Mouse (Mus musculus) kidney, adult 18-20 months (tissue): Measurements from ENCODE around the gene Syne2.
"Not testable (repeated sequence)": the region's sequence is repeated elsewhere in the genome, so short reads cannot be mapped to it uniquely, and the experiment has no call there.

ENCODE experiments used
- DNase-seq: peaks from one replicate; pipeline ENCODE4 v3.0.0; 2021

Gene Syne2

GRCm38 (mm10) chr12:75817959-75818452 is at the start of gene Syne2:
Syne2 (plus strand) TSS chr12:75818134.
- peak; percentile 94 for DNase-seq

- no peak for DNase-seq
Measured at GRCm38 (mm10) chr12:75771410-75771809, 46.5 kb upstream of the Syne2 start.

GRCm38 (mm10) chr12:75772424-75773034 is 45.4 kb upstream of the Syne2 start:
- DNase-seq, result peak; percentile 75

- DNase-seq, result no peak
Measured at GRCm38 (mm10) chr12:75781445-75781844, 36.5 kb upstream of the Syne2 start.

- no peak for DNase-seq
Measured at GRCm38 (mm10) chr12:75781995-75782394, 35.9 kb upstream of the Syne2 start.

- DNase-seq, result no peak
Measured at GRCm38 (mm10) chr12:75784271-75784751, 33.6 kb upstream of the Syne2 start.

- DNase-seq, result not testable (repeated sequence)
Measured at GRCm38 (mm10) chr12:75786681-75787080, 31.3 kb upstream of the Syne2 start.

- no peak for DNase-seq
Measured at GRCm38 (mm10) chr12:75789451-75789850, 28.5 kb upstream of the Syne2 start.

- no peak for DNase-seq
Measured at GRCm38 (mm10) chr12:75794527-75794926, 23.4 kb upstream of the Syne2 start.

- no peak for DNase-seq
Measured at GRCm38 (mm10) chr12:75796510-75796909, 21.4 kb upstream of the Syne2 start.

- no peak for DNase-seq
Measured at GRCm38 (mm10) chr12:75806281-75806680, 11.7 kb upstream of the Syne2 start.

GRCm38 (mm10) chr12:75813766-75814165 is 4.2 kb upstream of the Syne2 start:
- no peak for DNase-seq

- DNase-seq, result no peak
Measured at GRCm38 (mm10) chr12:75814551-75814950, 3.4 kb upstream of the Syne2 start.

- no peak for DNase-seq
Measured at GRCm38 (mm10) chr12:75816981-75817856, 715 bp upstream of the Syne2 start.

GRCm38 (mm10) chr12:75818453-75819434 is 810 bp downstream of the Syne2 start:
- DNase-seq, result peak; percentile 88

- DNase-seq, result no peak
Measured at GRCm38 (mm10) chr12:75819481-75819880, 1.5 kb downstream of the Syne2 start.

GRCm38 (mm10) chr12:75820216-75820615 is 2.3 kb downstream of the Syne2 start:
- no peak for DNase-seq

GRCm38 (mm10) chr12:75822122-75822521 is 4.2 kb downstream of the Syne2 start:
- DNase-seq, result no peak

- DNase-seq, result no peak
Measured at GRCm38 (mm10) chr12:75823475-75823874, 5.5 kb downstream of the Syne2 start.

- DNase-seq, result no peak
Measured at GRCm38 (mm10) chr12:75825458-75825857, 7.5 kb downstream of the Syne2 start.

GRCm38 (mm10) chr12:75826699-75827353 is 8.9 kb downstream of the Syne2 start:
- DNase-seq, result no peak

GRCm38 (mm10) chr12:75827751-75828150 is 9.8 kb downstream of the Syne2 start:
- DNase-seq, result no peak
